Mouse (Mus musculus): ENCODE results near the gene Col15a1. TPM values are rescaled to one million over a fixed set of nuclear protein-coding genes. Genes with fewer than 3 reads are reported as not detected.

The Col15a1 gene
- 217 and 360 TPM in 2 replicates for polyA plus RNA-seq (2012; rRNA removed)

DNA sequence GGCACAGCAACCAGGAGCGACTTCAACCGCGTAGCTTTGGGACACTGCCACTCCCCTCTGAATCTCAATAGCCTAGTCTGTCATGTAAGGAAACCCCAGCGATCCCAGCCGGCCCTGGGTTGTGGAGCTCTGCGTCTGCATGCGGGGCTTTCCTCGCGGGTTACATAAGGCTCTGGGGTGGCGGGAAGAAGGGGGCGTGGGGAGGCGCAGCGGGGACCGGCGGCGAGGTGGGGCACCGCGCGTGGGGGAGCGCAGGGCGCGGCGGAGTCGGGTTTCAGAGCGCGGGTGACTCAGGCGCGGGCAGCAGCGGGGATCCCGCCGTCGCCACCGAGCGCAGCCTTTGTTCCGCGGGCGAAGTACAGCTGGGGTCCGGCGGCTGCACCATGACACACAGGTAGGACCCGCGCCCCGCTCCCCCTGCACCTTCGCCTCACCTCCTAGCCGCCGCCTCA is at the start of gene Col15a1:
Gene Col15a1, plus strand, starts transcription at position 193 of the 452 bp plus-strand sequence.
- DNase-seq (ENCODE audit: low read depth), result no peak

DNA sequence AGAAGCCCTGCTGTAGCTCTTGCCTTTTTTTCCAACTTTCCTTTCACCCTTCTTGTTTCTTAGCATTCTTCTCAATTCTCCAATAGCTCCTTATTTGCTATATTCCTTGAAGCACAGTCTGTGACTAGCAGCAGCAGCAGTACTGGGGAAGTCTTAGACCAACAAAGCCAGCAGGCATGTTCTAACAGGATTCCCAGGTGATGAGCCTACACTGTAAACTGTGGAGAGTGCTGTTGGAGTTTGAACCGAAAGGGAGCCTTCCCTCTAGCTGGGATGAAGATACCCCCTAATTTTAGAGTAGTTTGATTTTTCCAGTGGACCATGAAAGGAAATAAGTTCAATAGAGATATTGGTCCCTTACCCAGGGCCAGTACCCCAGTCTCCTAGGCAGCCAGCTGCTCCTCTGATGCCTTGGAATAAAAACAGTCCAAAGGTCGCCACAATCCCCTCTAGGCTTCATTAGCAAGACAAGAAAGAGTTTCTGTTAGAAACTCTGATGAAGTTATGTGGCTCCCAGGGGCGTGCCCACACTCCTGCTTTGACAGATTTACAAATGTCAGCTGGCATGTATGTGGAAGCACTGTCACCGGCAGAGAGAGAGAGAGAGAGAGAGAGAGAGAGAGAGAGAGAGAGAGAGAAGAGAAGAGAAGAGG is 46.7 kb upstream of the Col15a1 start:
- no peak for DNase-seq (ENCODE audit: low read depth)

DNA sequence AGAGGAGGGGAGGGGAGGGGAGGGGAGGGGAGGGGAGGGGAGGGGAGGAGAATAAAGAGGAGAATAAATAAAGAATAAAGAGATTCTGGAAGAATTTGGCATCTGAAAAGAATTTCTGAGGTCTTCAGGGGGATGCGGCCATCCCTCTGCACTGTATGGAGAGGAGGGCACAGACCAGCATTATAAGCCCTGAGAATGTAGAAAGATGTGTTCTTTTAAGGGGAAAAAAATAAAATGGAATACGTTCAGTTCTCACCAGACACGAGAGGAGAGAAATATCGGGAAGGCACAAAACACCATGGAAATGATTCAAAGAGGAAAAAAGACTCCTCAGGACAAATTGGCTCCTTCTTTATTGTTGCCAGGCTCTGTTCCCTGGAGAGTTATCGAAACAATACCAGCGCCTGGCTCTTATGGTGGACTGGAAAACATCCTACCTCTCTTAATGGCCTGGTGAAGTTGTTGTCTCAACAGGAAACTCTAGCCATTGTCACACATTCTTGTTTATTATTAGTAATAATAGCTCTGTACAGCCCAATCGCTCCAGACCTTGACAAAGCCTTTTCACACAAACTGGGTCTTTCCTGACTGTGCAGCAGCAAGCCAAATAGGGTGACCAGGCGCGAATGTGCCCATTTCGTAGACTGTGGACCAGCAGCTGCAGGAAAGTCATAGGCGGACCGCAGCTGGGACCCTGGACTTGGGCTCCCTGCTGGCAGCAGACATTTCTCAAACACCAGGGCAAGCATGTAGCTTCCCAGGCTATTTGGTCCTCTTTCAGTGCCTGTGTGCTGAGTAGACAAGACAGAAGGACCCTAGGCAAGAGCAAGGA is 46.0 kb upstream of the Col15a1 start:
- DNase-seq (ENCODE audit: low read depth), result no peak

DNA sequence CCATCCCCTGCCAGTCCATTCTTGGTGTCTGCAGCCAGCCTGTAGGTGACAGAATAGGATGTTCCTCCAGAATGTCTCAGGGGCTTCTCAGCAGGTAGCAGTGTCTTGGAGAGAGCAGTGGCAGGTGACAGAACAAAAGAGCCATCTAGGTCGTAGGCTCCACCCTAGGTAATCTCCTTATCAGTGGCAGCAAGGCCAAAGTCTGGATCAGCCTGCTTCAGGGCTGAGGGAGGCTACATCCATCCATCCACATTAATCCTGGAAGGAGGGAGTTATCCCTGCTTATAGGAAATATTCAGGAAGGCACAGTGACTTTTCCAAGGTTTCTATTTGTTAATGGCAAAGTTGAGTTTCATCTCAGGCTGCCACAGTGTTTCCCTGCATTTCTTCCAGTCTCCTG is 35.6 kb upstream of the Col15a1 start:
- no peak for DNase-seq (ENCODE audit: low read depth)

DNA sequence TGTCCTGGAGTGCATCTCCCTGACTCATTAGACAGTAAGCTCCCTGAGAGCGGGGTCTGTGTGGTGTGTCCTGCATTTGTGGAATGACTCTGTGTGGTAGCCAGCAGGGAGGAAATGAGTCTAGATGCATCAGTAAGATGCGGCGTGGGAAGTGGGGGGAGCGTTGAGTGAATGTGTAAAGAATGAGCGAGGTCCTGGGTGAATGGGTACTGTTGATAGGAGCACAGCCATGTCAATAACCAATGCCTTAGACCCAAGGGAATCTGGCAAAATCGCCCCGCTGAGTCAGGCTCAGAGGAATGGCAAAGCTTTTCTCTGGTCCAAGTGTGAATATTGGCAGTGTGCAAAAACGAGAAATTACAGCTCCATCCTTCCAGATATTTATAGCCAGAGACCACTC is 30.9 kb upstream of the Col15a1 start:
- no peak for DNase-seq (ENCODE audit: low read depth)

DNA sequence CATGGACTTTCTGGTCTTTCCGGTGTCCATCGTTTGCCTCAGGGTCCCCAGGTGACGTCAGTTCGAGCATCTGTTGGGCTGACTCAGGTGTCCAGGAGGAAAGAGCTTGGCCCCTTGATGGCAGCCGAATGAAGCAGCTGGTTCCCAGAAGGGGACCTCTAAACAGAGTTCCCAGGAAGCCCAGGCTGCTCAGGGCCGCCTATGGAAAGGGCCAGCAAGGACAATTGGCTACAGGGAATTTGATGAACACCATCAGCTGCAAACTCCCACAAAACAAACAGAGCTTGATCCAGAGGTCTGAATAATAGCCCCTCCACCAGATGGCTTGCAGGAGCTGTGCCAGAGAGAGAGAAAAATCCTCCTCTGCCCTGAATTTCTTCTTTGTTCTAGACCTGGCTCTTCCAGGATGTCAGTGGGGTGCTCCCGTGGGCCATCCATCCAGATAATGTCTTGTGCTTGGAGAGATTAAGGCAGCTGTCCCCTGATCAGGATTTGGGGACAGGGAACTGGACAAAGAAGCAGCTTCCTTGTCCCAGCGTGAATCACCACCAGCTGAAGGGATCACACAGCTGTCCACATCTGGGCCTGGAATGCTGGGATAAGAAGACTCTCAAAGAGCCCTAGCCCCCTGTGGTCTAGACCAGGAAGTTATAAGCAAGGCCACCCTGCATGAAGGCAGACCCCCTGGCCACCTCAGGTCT is 29.6 kb upstream of the Col15a1 start:
- DNase-seq (ENCODE audit: low read depth), result no peak

DNA sequence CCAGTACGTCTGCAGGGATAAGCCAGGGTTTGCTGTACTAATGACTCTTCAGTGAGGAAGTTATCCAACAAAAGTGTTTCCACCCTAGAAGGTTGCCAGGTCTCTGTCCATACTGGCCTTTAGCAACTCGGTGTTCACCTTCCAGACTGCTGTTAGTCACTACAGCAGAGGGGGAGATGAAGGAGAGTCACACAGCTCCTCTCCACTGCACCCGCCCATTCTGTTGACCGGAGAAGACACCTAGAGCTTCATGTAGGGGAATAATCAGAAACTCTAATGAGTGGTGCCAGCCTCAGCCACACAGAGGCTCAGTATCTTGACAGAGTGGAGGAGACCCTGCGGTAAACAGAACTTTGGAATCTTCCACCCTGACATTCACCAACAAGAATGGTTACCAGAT is 28.4 kb upstream of the Col15a1 start:
- DNase-seq (ENCODE audit: low read depth), result no peak

DNA sequence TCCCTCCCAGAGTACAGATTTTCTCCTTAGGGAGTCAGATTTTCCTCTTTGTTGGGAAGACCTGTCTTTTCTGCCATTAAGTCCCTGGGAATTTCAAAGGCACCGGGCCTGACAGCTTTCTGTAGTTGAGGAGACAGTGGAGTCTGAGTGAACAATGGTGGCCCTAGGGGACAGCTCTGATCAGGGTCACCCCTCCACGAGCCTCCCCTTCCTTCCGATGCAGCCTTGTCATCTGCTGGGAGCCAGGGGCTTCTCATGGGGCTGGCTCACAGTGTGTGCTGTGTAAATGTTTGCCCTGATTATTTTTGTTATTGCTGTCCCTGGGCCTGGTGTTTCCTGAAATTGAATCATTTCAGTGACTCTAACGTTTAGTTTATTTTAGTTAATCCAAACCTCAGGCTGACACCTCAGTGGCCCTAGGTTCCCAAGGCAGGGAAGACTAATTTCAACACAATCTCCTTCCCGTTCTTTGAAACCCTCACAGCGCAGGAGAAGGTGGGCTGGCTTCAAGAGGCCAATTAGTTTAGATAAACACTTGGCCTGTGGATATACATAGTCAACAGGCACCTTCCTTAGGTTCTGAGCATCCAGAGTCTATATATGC is 23.8 kb upstream of the Col15a1 start:
- no peak for DNase-seq (ENCODE audit: low read depth)

DNA sequence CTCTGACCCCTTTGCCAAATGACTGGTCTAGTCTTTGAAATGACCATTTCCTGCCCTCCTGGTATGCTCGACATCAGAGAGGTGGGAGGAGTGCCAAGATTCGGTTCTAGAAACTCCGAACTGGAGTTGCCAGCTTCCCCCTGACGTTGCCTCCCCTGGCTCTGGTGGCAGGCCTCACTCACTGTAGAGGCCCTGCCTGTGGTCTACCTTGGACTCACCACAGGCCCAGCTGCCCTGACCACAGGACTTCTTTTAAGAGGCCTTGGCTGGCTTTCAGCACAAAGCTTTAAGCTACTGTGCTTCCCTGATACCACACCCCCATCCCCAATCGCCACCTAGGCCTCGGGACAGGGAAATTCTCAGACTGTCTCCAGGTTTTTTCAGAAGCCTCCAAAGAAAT is 21.4 kb upstream of the Col15a1 start:
- DNase-seq (ENCODE audit: low read depth), result no peak

DNA sequence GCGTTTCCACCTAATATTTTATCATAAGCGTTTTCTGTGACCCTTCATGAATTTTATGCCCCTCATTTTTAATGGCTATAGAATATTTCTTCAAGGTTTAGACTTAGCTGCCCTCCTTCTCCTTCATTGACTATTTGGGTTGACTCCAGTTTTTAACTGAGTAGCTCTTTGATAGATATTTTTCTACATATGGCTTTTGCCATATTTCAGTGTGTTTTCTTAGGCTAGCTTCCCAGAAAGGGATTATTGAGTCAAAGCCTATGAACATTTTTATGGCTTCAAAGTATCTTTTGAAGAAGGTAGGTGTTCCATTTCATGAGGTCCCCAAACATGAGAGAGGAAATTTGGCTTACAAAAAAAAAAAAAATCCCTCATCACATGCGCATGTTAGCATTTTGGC is 11.8 kb upstream of the Col15a1 start:
- no peak for DNase-seq (ENCODE audit: low read depth)

DNA sequence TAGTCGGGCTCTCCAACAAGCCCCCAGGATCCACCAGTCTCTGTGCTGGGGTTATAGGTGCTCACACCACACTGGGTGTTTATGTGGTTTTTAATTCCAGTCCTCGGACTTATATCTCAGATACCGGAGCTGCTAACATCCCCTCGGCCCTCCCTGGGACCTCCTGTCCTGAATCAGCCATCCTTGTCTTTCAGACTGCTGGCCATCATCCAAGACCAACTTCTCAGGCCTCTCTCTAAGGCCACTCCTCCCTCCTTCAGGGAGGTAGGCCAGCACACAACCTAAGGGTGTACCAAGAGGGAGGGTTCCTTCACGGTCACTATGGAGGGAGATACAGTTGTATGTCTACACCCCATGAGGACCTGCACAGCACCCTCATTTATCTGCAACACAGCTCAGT is 4.3 kb upstream of the Col15a1 start:
- DNase-seq (ENCODE audit: low read depth), result no peak

DNA sequence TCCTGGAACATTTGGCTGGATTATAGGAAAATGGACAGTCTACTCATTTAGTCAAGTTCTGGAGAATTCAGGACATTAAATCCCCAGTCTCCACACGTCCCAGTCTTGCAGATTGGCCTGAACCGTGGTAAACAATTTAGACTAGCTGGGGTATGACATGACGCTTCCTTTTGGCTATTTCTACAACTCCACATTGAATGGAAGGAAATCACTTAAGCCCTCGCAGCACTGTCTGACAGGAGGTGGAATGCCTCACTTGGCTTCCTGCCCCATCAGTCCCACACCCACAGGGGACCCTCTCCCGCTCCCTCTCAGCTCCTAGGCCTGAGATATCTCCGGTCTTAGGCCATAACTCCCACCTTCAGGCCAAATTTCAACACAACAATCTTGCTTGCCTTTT is 2.1 kb upstream of the Col15a1 start:
- no peak for DNase-seq (ENCODE audit: low read depth)

DNA sequence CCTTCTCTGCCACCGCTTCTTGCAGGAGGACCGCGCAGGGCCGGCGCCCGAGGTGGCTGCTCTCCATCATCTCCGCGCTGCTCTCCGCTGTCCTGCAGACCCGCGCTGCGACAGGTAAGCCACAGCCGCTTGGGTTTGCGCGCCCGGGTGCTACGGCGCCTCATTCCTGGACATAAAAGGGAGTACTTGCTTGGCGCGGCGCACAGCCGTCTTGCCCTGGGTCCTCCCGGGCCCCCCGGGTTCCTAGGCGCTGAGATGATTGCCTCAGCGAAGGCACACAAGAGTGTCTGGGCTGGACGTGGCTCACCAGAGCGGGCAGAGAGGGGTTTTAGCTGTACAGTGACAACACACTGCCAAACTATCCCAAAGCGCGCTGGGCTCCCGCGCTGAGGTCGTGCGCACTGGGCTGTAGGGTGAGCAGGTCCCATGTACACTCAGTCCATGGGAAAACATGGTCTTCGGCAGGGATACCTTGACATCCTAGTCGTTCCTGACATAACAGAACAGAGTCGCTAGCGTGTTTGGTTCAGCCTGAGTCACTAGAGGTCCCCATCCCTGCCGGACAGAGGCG is 545 bp downstream of the Col15a1 start:
- no peak for DNase-seq (ENCODE audit: low read depth)

DNA sequence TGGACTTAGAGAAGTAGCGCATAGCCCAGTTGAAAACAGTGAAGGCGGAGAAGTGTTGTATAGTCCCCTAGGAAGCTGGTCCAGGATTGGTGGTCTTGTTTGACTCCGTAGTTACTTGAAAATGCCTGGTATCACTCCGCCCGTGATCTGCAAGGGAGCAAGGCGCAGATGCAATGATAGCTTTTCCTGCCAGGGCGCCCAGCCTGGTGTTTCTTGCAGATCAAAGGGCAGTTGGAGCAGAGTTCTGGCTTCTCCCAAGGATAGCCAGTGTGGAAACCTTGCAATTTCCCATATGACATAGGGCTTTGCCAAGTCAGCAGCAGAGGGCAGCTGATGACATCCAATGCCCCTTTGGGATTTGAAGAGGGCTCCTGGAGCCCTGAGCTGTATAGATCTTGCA is 1.5 kb downstream of the Col15a1 start:
- DNase-seq (ENCODE audit: low read depth), result no peak

DNA sequence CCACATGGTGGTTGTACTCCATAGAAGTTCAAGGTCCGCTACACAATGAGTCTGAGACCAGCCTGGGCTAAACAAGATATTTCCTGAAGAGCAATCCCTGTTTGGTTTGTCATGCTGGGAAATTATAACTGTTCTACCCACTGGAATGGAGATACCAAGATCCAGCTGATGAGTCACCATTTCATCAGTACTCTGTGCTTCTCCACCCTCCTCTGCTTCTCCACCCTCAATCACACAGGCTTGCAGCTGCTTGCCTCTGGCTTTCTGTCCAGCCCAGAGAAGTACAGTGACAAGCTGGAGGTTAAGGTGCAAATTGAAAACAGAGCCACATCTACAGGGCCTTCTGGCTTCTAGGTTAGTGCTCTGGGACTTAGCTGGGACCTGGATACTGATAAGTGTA is 10.9 kb downstream of the Col15a1 start:
- DNase-seq (ENCODE audit: low read depth), result no peak

DNA sequence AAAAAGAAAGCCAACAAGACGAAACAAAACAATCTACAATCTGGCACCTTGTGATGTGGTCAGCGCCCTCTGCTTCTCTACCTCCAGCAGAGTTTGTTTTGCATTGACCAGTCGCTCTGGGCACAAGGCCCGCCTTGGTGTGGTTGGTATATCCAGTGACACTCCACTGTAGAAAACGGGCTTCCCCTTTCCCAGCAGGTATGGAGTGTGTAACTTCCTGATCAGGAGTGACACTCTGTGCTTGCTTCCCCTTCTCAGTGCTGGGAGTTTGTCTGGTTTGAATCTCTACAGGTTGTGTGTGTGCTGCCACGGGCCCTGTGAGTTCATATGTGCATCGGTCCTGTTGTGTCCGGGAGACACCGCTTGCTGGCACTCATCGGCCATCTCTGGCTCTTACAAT is 11.4 kb downstream of the Col15a1 start:
- DNase-seq (ENCODE audit: low read depth), result no peak

DNA sequence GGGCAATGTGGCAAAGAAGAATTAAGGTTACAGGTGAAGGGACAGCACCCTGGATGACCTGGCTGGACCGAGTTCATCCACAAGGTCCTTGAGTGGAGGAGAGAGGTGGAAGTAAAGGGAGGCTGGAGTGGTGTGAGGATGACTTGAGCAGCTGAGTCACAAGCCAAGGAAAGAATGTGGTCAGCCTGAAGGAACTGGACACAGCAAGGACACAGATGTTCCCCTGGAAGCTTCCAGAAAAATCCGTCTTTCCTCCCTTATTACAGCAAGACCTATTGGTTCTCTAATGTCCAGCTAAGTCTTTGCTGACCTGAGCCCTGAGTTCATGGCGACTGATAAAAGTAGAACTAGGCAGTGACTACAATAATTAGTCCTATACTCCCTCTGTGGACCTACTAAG is 12.6 kb downstream of the Col15a1 start:
- no peak for DNase-seq (ENCODE audit: low read depth)

DNA sequence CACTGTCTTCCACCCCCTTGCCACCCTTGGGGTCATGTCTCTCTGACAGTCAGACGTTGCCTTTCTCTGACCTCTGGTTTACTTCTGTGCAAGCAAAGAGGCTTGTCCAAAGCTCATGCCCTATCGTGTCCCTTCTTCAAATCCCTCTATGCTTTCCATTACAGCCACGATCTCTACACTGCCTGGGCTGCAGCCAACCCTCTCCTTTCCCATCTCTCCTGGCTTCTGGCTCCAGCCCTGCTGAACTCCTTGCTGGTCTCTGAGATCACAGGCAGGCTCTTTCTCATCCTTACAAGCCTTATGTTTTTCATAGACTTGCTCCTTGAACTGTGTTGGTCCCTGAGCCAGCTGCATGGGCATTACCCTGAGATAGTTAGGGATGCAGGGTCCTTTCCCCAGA is 14.2 kb downstream of the Col15a1 start:
- no peak for DNase-seq (ENCODE audit: low read depth)

DNA sequence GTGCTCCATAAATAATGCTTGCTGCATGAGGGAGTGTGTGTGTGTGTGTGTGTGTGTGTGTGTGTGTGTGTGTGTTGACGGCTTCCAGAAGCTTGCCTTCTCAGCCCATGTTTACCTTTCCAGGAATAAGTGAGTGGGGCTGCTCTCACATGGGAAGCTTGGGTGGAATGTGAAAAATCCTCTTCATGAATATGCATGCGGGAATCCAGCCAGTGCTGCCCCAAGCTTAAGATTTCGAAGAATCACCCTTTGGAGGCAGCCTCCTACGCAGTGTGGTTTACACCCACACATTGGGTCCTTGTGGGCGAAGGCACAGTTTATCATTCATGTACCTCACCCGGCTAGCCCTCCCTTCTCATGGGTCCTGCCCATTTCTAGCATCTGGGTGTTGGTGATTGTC is 18.0 kb downstream of the Col15a1 start:
- DNase-seq (ENCODE audit: low read depth), result no peak

DNA sequence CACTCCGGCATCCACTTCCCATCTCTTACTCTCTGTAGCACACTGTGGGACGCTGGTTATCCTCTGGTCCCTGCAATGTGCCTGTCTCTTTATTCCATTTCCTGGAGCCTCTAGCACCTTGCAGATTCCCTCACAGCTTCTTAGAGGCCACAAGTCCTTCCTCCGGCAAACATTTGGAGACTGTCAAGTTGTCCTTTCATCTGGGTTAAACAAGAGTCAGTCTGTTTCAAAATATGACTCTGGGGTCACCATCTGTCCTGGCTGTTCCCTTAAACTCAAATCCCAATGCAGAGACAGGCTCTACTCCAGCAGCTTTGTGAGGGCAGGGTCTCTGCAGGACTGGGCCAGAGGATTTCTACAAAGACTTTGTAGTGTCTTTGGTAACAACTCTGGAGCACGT is 19.1 kb downstream of the Col15a1 start:
- DNase-seq (ENCODE audit: low read depth), result no peak

DNA sequence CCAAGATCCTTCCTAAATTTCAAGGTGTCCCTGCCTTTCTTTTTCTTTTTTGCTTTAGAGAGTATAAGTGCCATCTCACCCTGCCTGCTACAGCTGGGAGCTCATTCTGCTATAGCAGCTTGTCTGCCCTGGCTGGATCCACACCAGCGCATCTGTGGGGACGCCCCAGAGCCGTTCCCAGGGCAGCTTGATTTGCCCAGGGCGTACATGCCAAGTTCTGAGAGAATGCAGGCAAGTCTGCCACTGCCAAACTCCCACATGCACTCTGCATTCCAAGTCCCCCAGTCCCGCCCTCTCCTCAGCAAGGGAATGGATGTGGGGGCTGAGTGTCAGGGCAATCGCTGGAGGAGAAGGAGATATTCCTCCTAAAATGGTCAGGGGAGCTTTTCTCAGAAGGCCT is 19.8 kb downstream of the Col15a1 start:
- DNase-seq (ENCODE audit: low read depth), result no peak

DNA sequence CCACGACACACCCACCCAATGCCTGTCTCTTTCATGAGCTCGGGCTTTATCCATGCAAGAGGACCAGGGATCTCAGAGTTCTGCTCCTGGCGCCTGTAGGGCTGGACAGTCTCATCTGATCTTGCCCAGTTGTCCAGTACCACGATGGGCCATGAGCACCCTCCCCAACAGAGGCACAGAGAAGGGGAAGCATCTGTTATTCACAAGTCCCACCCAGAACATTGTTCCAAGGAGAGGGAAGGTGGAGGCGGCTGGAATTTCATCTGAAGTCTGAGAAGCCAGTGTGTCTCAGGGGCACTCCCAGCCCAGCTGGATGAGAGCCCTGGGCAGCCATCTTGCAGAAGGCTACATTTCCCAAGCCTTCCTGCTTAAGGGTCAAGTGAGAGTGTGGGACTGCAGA is 21.0 kb downstream of the Col15a1 start:
- no peak for DNase-seq (ENCODE audit: low read depth)
